Comparison of ENCODE assay signal across 8 mouse cellular contexts in the genomic region with DNA sequence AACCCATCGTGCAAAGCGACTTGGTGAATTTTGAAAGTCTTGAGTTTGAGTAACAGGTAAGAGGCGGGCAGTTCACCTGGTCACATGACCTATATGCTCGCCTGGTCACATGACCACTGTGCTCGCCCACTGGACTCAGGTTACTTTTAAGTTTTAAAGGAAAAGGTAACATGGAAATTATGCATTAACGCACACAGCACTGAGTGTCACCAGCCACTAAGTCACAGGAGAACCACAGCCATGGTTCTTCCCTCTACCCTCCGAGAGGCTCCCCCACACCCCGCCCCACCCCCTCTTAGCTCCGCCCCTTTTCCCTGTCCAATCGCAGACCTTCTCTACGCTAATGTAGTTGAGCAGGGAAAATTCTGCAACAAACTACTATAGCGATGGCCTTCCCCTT. TPM values are rescaled to one million over a fixed set of nuclear protein-coding genes. Genes with fewer than 3 reads are reported as not detected.
A peak's percentile ranks its signal among the peaks of the same experiment; 100 is the strongest.
DNase-seq lines count a peak whose midpoint lies in the region; ATAC-seq lines count a peak whose summit lies in the region.

No protein-coding gene starts in this region.

- peak overlapping the region; percentile 12 for H3K4me3 ChIP-seq in liver, embryonic 15.5 days (replicated peaks)

- H3K9ac ChIP-seq in liver, embryonic 15.5 days = no peak overlapping the region

- no peak overlapping the region for H3K27ac ChIP-seq in liver, embryonic 15.5 days (replicated peaks)

- H3K9me3 ChIP-seq in liver, embryonic 15.5 days (replicated peaks) = no peaks in the 10 kb centered on the region

- 0 out of 2 replicates have a peak, but pooled peaks have one; percentile 15 for ATAC-seq in liver, embryonic 15.5 days (ENCODE audit: insufficient read depth)

- no peaks in the 10 kb centered on the region for H3K4me1 ChIP-seq in liver, embryonic 15.5 days (replicated peaks)

- DNase-seq in embryo, embryonic 10 days (ENCODE audit: low spot score) = peak; percentile 14
- no peak for DNase-seq in embryo, embryonic 9.5 days (ENCODE audit: extremely low spot score)
- DNase-seq in ES-CJ7 (ENCODE audit: low read depth, low spot score) = peak; percentile 23
- peak; percentile 43 for DNase-seq in kidney, adult 18-20 months
- DNase-seq in right cerebral cortex, postnatal 36 days (ENCODE audit: low spot score in 2 of 2) = no peak
- no peak for DNase-seq in thymus, postnatal 36 days
- DNase-seq in cerebellum, postnatal 4 days (ENCODE audit: low spot score in 2 of 2) = no peak

- H3K27me3 ChIP-seq in liver, embryonic 15.5 days = peaks cover 11% of the 10 kb centered on the region; the same call in 1 of the 2 replicates

- H3K36me3 ChIP-seq in liver, embryonic 15.5 days (replicated peaks) = no peaks in the 10 kb centered on the region

- 30% methylated on average over 12 of the region's 12 CpGs for WGBS in liver, embryonic 15.5 days (ENCODE audit: insufficient replicate concordance)

- peak overlapping the region; percentile 29; the same call in 1 of the 2 replicates for H3K4me2 ChIP-seq in liver, embryonic 15.5 days

RNA-seq across cellular contexts. Expression of a gene that starts 13.9 kb away (rescaled TPM):
- polyA plus RNA-seq in liver, embryonic 15.5 days (2015; fragmentation: Nextera tagmentation; extraction: Ambion mirVana) = 0.05 TPM in 1 of 2 replicates, not detected in the other

Comparison
In these comparisons a context has a peak if more than half of its experiments do, and no peak if none do; other contexts are left out.
1. DNase-seq: peak in embryo, embryonic 10 days (single experiment), ES-CJ7 (single experiment) and kidney, adult 18-20 months (single experiment); none in embryo, embryonic 9.5 days (single experiment), right cerebral cortex, postnatal 36 days (0 of 2), thymus, postnatal 36 days (0 of 2) and cerebellum, postnatal 4 days (0 of 2).